Mouse (Mus musculus) gastrocnemius, postnatal 14 days (tissue): ENCODE data around the gene Rnf4. TPM values are rescaled to one million over a fixed set of nuclear protein-coding genes. Genes with fewer than 3 reads are reported as not detected.
A peak's percentile ranks its signal among the peaks of the same experiment; 100 is the strongest.

Source experiments
- DNase-seq: peaks from one replicate; pipeline ENCODE4 v3.0.0; 2021; ENCODE audit warnings: mixed read lengths
- intact Hi-C: fragments of 180-260 bp; cut with DNase I; formaldehyde crosslinking; loops from one replicate; pipeline ENCODE4 v1.15.1; 2025; ENCODE audit warnings: low total_unique reads
- total RNA-seq, 2 experiments: library from RNA; stranded (reverse); gene quantifications; 2 replicates each; pipeline ENCODE4 v1.2.3; 2021

Rnf4 gene
- total RNA-seq, 2 experiments from 2014 or later, result 22.4 to 27.4 TPM

- intact Hi-C loops, result loop anchor here (10.0 kb wide), 1 partner anchor 129 kb away; no protein-coding TSS in a partner anchor
- no peak for DNase-seq
Measured at GRCm38 (mm10) chr5:34334081-34334480, 2.0 kb upstream of the Rnf4 start.

GRCm38 (mm10) chr5:34335539-34336096, 471 bp upstream of the Rnf4 start:
- intact Hi-C loops, result loop anchor here (10.0 kb wide), 1 partner anchor 131 kb away; no protein-coding TSS in a partner anchor
- no peak for DNase-seq

- intact Hi-C loops, result loop anchor here (10.0 kb wide), 1 partner anchor 132 kb away; no protein-coding TSS in a partner anchor
- DNase-seq, result peak; percentile 52
Measured at GRCm38 (mm10) chr5:34336775-34337450, 824 bp downstream of the Rnf4 start.

GRCm38 (mm10) chr5:34340246-34340645, 4.2 kb downstream of the Rnf4 start:
- no peak for DNase-seq
- intact Hi-C loops, result no loop called here

- intact Hi-C loops, result no loop called here
- no peak for DNase-seq
Measured at GRCm38 (mm10) chr5:34352084-34352631, 16.1 kb downstream of the Rnf4 start.

GRCm38 (mm10) chr5:34360261-34360660, 24.2 kb downstream of the Rnf4 start:
- intact Hi-C loops, result no loop called here

GRCm38 (mm10) chr5:34363115-34363514, 27.0 kb downstream of the Rnf4 start:
- DNase-seq, result no peak
- intact Hi-C loops, result no loop called here

More at GRCm38 (mm10) chr5:34360261-34360660, 24.2 kb downstream of the Rnf4 start:
- DNase-seq, result no peak

GRCm38 (mm10) chr5:34368551-34369290, 32.6 kb downstream of the Rnf4 start:
- intact Hi-C loops, result no loop called here
- no peak for DNase-seq

- DNase-seq, result peak; percentile 98
Measured at GRCm38 (mm10) chr5:34369341-34370021, 33.4 kb downstream of the Rnf4 start, which contains the start of gene Fam193a. Fam193a (plus strand) TSS chr5:34369933.

GRCm38 (mm10) chr5:34370022-34370823, 34.1 kb downstream of the Rnf4 start:
- DNase-seq, result peak; percentile 23
- intact Hi-C loops, result no loop called here

More at GRCm38 (mm10) chr5:34369341-34370021, 33.4 kb downstream of the Rnf4 start, which contains the start of gene Fam193a:
- intact Hi-C loops, result no loop called here

- DNase-seq, result no peak
- intact Hi-C loops, result no loop called here
Measured at GRCm38 (mm10) chr5:34370840-34371239, 34.8 kb downstream of the Rnf4 start.

- no peak for DNase-seq
- intact Hi-C loops, result no loop called here
Measured at GRCm38 (mm10) chr5:34372141-34372540, 36.1 kb downstream of the Rnf4 start.

GRCm38 (mm10) chr5:34372541-34372940, 36.5 kb downstream of the Rnf4 start:
- no peak for DNase-seq
- intact Hi-C loops, result no loop called here

GRCm38 (mm10) chr5:34378787-34379186, 42.7 kb downstream of the Rnf4 start:
- intact Hi-C loops, result no loop called here
- no peak for DNase-seq

- intact Hi-C loops, result no loop called here
- no peak for DNase-seq
Measured at GRCm38 (mm10) chr5:34381700-34382099, 45.6 kb downstream of the Rnf4 start.

GRCm38 (mm10) chr5:34385616-34386015, 49.5 kb downstream of the Rnf4 start:
- intact Hi-C loops, result no loop called here
- DNase-seq, result no peak

GRCm38 (mm10) chr5:34386744-34387143, 50.7 kb downstream of the Rnf4 start:
- DNase-seq, result no peak
- intact Hi-C loops, result no loop called here

GRCm38 (mm10) chr5:34393251-34393650, 57.2 kb downstream of the Rnf4 start:
- DNase-seq, result no peak
- intact Hi-C loops, result no loop called here

GRCm38 (mm10) chr5:34395347-34395746, 59.3 kb downstream of the Rnf4 start:
- DNase-seq, result no peak
- intact Hi-C loops, result no loop called here
